Mouse (Mus musculus) WW6 (cell line): ENCODE results near the gene Clcnka.

Experiments
- DNase-seq: peaks from one replicate; pipeline ENCODE4 v3.0.0-alpha.2; 2013; ENCODE audit warnings: low read depth, low spot score

Gene Clcnka

DNA sequence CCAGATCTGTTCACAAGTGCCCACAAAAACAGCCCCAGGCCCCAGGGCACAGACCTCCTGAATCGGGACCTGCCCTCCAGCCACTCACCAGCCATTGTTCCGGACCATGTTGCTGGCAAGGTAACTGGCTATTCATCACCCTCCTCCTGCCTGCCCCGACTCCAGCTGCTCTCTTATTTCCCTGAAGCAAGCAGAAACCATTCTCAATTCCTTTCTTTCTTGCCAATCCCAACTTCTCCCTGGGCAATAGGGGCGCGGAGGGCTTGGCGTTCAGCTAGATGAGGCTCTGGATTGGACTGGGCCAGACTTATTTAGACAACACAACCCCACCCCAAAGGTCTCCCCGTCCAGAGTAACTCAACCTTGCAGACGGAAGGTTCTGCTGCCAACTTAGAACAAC is 18.9 kb downstream of the Clcnka start:
- DNase-seq = no peak

DNA sequence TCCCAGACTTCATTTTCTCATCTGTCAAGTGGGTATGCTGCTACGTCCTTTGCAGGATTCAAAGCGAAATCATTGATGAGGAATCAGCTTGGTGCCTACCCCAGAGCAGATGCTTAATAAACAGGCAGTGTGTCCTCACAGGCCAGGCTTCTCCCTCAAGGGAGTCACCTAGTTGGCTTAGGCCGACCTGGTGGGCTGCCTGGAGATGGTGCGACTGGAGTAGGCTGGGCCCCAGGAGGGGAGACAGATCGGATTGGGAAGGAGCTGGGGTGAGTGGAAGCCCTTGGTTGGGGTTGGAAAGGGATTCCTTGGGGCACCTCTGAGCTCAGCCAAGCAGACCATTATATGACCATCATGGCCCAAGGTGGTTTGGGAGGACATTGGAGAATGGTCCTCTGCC is 26.1 kb downstream of the Clcnka start:
- no peak for DNase-seq

DNA sequence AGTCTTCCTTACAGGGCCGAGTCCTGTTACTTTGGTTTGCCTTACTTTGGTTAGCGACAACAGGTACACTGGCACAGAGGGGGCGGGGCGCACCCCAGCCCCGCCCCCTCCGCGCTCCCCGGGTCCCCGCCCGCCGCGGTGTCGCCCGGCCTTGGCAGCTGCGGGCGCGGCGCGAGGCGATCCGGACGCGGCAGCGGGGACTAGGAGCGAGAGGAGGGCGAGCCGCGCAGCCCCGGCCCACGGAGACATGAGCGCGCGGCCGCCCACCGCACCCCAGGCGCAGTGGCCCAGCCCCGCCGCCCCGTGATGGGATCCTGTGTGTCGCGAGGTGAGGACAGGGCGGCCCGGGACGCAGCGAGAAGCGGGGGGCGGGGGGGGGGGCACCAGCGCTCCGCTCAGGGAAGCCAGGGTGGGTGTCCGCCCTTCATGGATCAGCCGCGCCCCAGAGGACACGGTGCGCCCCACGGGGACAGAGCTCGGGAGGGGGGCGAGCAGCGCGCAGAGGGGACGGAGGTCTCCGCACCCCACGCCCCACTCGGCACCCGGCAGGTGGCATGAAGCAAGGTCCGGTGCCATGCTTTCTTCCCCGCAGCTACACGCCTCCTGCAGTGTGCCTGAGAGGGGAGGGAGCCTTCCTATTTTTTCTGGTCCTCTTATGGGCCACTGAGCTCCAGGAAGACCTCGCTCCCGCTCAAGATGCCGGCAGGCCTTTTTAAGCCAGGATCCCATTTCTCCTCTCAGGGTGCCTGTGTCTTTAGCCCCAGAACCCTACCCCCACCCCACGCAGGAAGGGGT is 30.3 kb downstream of the Clcnka start, which contains the start of gene Fam131c:
Gene Fam131c (plus strand): TSS at position 224 of the 795 bp plus-strand sequence.
- DNase-seq = no peak

DNA sequence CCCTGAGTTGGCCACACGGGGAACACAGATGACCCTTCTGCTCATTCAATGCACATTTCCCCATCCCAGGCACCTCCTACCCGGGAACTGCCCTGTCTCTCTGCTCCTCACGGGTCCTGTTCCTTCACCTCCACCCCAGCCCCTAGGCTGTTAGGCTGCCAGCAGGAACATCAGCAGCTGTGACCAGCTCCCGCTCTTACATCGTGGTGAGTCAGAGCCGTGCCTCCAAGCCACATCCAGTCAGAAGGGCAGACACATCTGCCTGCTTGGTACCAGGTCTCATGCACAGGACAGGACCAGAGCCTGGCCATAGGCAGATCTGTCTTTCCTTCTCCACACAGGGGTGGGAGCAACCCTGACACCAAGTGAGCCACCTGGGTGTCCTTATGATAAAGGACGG is 32.6 kb downstream of the Clcnka start:
- DNase-seq = no peak

DNA sequence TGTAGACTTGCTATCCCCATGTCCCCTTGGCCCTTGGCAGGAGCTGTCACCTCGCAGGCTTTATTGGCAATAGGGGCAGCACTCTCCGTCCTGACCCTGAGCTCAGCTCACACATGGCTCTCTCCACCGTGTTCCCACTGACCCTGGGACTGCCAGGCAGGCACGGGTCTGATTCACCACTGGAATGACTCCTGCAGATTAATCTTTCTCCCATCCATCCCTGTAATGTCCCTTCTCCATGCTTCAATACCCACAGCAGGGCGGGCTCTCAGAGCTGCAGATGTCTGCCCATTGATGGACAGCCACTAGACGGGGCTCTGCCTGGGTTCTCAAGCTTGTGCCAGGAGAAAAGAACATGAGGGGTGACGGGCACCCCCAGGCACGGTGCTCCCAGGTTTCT is 33.4 kb downstream of the Clcnka start:
- no peak for DNase-seq

DNA sequence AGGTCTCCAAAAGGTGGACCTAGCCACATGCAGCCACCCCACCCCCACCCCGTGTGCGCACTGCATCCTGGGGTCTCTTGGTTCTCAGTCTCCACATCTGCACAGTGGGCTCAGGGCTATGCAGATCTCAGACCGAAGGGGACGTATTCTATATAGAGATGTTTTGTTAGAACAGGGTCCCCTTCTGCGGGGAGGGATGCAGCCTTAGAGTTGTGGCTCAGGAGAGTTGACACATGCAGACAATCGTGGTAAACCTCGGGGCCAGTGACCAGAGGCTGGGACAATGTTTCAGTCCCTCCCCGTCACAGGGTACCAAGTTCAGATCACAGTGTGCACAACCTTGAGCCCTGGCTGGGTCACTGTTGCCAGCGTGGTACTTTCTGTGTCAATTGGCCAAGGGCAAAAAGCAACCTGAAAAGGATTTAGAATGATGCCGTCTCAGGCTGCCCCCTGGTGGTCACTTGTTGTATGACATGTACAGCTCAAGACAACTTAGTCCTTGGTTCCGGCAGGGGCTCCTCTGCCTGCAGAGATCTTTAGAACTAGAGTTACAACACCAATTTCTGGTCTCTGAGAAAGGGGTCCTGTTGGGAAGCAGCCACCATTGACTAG is 35.5 kb downstream of the Clcnka start:
- DNase-seq = peak; percentile 67

GRCm38 (mm10) chr4:141360846-141361245 is 37.7 kb downstream of the Clcnka start:
- peak; percentile 53 for DNase-seq

DNA sequence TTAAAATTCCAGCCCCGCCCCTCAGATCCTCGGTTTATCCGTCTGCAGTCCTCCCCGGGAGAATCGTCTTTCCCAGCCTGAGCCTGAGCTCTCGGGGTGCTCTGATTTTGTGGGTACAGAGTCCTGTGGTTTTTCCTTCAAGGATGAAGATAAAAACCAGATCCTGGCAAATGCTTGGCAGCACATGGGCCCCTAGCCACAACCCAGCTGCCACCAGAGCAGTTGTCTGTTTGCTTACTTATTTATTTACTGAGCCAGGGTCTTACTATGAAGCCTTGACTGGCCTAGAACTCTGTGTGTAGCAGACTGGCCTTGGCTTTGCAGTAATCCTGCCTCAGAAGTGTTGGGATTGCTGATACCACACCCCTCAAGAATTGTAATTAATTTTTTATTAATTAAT is 39.3 kb downstream of the Clcnka start:
- DNase-seq = no peak

- peak; percentile 39 for DNase-seq
Observed at GRCm38 (mm10) chr4:141357811-141358210, 40.7 kb downstream of the Clcnka start.

DNA sequence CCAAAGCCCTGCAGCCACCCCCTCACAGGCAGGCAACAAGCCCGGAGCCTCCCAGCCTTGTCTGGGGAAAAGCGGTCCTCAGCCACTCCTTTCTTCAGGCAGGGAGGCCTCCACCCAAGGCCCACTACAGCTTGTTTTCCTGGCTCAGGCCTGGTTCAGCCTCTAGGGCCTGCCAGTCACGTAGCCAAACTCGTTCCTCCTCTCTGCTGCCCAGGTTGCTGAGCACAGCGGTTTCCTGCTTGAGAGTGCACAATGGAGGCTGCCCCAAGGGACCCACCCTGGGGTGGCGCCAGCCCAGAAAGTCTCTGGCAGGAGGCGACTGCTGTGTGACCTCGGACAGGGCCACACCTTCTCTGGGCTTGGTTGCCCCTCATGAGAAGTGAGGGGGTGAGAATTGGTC is 44.7 kb downstream of the Clcnka start:
- DNase-seq = no peak

- DNase-seq = no peak
Observed at GRCm38 (mm10) chr4:141352986-141353385, 45.5 kb downstream of the Clcnka start.

GRCm38 (mm10) chr4:141351972-141352371 is 46.6 kb downstream of the Clcnka start:
- DNase-seq = no peak

- no peak for DNase-seq
Observed at GRCm38 (mm10) chr4:141350015-141350414, 48.5 kb downstream of the Clcnka start.

DNA sequence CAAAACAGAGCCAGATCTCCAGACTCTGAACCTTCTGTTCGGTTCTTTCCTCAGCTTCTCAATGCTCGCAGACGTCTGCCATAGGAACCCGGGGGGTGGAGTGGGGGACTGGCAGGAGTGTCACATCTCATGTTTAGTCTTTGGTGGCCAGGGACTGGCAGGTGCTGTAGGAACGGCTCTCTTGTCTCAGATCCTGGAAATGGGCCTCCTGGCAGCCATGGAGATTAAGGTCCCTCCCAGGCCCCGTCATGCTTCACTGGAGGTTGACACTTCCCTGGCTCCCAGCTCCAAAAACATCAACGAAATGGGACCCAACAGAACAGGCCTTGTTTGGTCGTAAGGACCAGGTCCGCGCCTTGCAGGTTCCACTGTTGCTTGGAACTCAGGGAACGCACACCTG is 49.9 kb downstream of the Clcnka start:
- DNase-seq = no peak

DNA sequence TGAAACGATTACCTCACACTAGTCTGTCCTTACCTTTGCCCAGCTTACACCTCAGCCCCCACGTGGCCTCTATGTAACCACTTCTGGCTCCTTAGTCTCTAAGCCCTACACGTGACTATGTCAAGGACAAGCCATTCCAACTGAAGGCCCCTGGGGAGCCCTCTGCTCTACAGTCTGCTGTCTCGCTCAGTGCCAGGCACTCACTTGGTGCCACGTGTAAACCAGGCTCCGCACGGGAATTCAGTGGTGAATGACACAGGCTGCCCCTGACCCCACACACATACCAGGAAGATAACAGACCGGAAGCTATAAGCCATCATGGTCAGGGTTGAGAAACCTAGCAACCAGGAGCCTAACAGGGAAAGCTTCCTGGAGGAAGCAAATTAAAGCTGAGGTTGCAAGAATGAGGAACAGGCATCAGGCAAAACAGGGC is 51.1 kb downstream of the Clcnka start:
- DNase-seq = no peak

- DNase-seq = no peak
Observed at GRCm38 (mm10) chr4:141345219-141345618, 53.3 kb downstream of the Clcnka start.

GRCm38 (mm10) chr4:141343515-141343914 is 55.0 kb downstream of the Clcnka start:
- DNase-seq = no peak

GRCm38 (mm10) chr4:141341477-141341876 is 57.0 kb downstream of the Clcnka start:
- no peak for DNase-seq

- no peak for DNase-seq
Observed at GRCm38 (mm10) chr4:141338853-141339252, 59.7 kb downstream of the Clcnka start.

DNA sequence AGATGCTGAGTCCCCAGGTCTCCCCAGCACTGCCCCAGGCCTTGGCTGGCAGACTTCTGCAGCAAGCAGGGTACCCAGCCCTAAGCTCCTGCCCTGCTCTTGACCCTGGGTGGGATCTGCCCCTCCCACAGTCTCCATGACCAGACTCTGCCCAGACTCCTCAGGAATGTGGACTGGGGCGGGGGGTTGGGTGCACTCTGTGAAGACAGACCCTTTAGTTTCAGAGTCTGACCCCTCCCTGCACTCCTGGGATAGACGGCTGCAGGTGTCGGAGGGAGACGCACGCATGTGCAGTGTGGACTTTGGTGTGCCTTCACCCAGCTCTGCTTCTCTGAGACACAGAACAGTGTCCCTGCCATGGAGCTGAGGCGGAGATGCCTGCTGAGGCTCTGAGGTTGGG is 60.5 kb downstream of the Clcnka start:
- DNase-seq = no peak

DNA sequence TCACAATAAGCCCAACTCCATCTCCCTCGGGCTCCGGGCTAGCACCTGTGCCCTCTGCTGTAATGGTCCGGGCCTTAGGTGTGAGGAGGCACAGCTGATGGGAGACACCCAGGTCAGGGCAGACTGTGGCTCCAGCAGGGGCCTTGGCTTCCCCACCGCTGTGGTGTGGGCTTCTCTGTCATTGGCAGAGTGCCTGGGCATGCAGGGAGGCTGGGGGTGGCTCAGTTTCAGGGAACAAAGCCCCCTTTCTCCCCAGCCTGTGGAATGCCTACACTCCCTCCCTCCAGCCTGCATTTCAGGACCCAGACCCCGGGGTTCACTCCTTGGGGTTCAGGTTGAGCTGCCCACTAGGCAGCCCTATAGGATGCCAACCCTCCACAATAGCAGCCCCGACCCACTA is 62.3 kb downstream of the Clcnka start:
- no peak for DNase-seq

DNA sequence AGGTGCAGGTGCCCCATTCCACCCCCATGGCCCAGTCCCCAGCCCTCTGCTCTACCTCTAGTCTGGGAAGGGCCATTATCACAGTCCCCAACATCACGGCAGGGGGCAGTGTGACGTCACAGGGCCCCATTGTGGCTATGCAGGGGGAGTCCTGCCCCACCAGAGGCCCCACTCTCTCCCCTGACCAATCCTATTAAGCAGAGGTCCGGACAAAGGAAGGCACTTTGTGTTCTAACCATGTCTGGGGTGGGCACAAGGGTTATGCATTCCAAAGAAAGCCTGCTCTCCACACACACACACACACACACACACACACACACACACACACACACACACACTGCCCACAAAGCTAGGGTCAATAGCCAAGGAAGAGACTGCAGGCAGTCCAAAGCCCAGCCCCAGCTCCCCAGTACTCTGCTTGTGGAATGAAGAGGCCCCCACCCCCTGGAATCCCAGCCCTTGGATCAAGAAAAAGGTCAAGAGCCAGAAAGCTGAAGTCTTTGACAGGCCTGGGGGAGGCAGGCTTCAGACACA is 63.2 kb downstream of the Clcnka start:
- DNase-seq = no peak

DNA sequence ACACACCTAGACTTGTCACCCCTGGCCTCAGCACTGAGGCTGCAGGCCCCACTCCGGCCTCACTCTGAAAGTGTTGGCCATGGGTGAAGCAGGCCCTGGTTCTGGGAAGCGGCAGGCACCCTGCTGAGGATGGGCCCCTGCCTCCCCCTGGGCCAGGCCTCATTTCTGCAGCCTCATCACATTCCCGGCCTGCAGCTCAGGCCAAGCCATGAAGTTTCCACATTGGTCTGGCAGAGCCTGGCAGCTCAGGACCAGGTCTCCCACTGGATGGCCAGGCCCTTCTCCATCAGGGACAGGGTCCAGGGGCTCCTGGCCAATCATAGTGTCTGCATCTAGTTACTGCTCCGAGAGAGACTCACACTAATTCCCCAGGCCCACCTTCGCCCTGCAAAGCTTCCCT is 63.8 kb downstream of the Clcnka start:
- DNase-seq = no peak
